Mouse (Mus musculus) gastrocnemius, adult 2 months (tissue): ENCODE measurements at regions not wholly inside any gene's neighbourhood (a gene's known extent, or its start where the extent isn't known, plus 50 kb on each side); places are given as distances from the start of the nearest gene placed in this dataset.
"Not testable (repeated sequence)": the region's sequence is repeated elsewhere in the genome, so short reads cannot be mapped to it uniquely, and the experiment has no call there.

Experiments used
- DNase-seq: peaks from one replicate; pipeline ENCODE4 v3.0.0; 2022
- H3K27ac ChIP-seq: fragments of 200-600 bp; 2 replicates; pipeline ENCODE4 v1.8.1; 2022; ENCODE audit warnings: mild to moderate bottlenecking
- H3K4me3 ChIP-seq: fragments of 200-600 bp; 2 replicates; pipeline ENCODE4 v1.8.1; 2022; ENCODE audit warnings: mild to moderate bottlenecking, moderate library complexity
- CTCF ChIP-seq: fragments of 200-600 bp; IDR thresholded peaks from 2 replicates; pipeline ENCODE4 v1.8.1; 2022; ENCODE audit warnings: antibody characterized with exemption, mild to moderate bottlenecking, moderate library complexity
- intact Hi-C: fragments of 180-260 bp; cut with DNase I; formaldehyde crosslinking; loops from one replicate; pipeline ENCODE4 v1.15.1; 2025

GRCm38 (mm10) chr12:79995521-79996094 lies 117.2 kb downstream of the Zfp36l1 start:
- H3K4me3 ChIP-seq = no peak overlapping the region
- intact Hi-C loops = no loop called here
- H3K27ac ChIP-seq = no peak overlapping the region
- DNase-seq = no peak
- no peak for TF ChIP-seq CTCF

- intact Hi-C loops = no loop called here
- TF ChIP-seq CTCF = no peak
- Histone ChIP-seq H3K27ac (peak overlapping the region; percentile 64), H3K4me3 (no peak overlapping the region)
- DNase-seq = no peak
Measured at GRCm38 (mm10) chr12:79993821-79994571, 118.8 kb downstream of the Zfp36l1 start.

DNA sequence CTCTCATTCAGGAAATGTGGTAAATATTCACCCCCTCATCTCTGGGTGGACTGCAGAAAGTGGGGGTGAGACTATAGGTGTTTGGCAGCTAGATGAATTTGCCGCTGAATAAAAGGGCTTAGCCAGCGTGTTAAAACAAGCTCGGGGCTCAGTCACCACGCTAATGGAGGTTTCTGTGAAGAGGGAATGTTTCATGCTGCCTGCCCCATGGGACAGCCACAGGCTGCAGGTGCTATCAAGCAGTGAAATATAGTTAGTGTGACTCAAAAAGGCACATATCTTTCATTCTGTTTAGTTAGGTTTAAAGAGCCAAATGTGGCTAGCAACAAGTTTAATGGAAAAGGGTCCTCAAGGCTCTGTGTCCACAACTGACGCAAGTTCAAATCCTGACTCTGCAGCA lies 121.5 kb downstream of the Zfp36l1 start:
- intact Hi-C loops = no loop called here
- Histone ChIP-seq H3K4me3 (no peak overlapping the region), H3K27ac (peak overlapping the region; percentile 53; the same call in 1 of the 2 replicates)
- no peak for DNase-seq
- no peak for TF ChIP-seq CTCF

DNA sequence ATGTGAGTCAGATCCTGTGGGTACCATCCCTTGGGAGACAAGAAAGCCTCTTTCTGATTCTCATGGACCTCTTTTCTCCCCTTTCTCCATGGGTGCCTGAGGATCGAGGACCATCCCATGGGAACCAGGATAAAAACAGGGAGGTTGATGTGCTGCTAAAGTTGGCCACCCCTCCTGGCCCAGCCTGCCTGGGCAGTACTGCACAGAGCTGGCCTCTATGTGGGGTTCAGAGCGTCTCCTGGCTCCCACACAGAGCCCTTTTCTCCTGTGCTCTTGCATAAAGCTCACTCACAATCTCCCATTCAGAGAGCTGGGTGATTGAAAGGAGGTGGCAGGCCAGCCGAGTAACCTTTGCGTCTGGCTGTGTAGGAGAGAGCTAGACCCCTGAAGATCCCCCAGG lies 122.1 kb downstream of the Zfp36l1 start:
- intact Hi-C loops = no loop called here
- no peak overlapping the region for H3K4me3 ChIP-seq
- TF ChIP-seq CTCF = no peak
- DNase-seq = no peak
- peak overlapping the region; percentile 53; the same call in 1 of the 2 replicates for H3K27ac ChIP-seq

GRCm38 (mm10) chr12:79989582-79990110 lies 123.2 kb downstream of the Zfp36l1 start:
- TF ChIP-seq CTCF = no peak
- intact Hi-C loops = no loop called here
- no peak for DNase-seq
- no peak overlapping the region; the same call in 1 of the 2 replicates for H3K27ac ChIP-seq
- no peak overlapping the region for H3K4me3 ChIP-seq

DNA sequence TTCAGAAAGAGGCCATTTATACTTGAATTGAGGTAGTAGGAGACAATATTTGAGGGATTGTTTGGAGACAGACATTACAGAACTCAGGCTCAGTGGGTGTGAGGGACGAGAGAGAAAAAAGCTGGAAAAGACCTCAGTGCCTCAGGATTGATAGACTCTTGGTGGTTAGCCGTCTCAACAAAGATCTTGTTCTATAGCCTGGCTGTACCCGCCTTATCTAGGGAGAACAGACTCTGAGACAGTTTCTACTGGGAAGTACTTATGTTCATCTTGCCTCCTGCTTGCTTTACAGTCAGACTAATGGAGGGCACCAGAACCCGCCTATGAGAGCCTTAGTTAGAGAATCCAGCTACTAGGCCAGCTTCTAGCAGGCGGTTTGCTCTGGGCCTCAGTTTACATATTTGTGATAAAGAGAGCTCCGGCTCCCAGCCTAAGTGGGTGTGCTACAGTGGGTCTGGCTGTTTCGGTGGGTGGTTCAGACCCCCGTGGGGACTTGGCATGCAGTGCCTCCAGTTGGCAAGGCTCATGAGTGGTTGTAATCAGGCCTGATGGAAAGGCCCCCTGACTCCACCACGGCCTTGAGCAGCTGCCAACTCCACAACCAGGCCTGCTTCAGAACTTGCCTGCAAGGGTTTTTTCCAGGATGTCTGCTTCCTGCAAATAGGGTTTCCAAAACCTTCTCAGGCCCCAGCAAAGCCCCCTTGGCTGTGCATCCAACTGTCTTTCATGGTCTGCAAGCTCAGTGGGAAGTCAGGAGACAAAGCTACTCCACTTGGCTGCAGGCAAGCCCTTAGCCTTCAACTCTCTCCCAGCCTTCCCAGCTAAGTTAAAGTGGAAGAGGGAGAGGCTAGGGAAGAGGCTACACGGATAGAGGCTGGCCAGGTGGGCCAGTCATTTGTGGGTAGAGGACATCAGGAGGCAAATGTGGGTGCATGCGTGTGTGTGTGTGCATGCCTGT lies 124.1 kb downstream of the Zfp36l1 start:
- no peak for TF ChIP-seq CTCF
- H3K27ac ChIP-seq = peak overlapping the region; percentile 3; the same call in 1 of the 2 replicates
- intact Hi-C loops = no loop called here
- DNase-seq = no peak
- no peak overlapping the region for H3K4me3 ChIP-seq

DNA sequence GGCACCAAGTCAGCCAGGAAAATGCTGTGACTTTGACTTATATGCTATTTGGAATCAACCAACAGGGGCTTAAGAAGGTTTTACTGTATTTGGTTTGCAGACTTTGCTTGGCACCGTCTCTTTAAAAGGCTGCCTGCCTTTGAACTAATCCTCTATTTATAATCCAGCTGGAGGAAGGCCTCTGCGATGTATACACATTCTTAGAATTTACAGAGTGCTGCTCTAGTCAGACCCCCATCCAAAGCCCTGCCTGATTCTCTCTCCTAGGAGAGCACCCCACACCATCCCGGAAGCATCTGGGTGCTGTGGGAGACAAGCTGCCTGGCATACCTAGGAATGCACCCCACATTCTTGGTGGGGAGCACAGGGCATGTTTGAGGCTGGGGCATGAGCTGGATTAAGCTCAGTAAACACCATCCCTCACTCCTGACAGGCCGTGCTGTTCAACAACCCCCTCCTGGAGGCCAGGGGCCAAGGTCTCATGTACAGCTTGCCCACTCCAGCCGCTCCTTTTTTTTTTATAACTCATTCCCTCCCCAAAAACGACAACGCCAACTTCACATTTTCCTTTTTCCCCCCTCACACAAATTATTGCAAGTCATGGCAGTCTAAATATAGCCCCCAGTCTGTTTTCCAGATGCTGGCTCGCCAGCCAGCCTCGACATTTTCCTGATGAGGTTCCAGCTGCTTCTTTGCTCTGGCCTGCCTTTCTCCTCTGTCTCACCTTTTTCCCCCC lies 126.4 kb downstream of the Zfp36l1 start:
- 0 out of 2 replicates have a peak overlapping the region, but pooled peaks have one; percentile 15 for H3K4me3 ChIP-seq
- intact Hi-C loops = no loop called here
- DNase-seq = no peak
- TF ChIP-seq CTCF = no peak
- peak overlapping the region; percentile 87 for H3K27ac ChIP-seq

DNA sequence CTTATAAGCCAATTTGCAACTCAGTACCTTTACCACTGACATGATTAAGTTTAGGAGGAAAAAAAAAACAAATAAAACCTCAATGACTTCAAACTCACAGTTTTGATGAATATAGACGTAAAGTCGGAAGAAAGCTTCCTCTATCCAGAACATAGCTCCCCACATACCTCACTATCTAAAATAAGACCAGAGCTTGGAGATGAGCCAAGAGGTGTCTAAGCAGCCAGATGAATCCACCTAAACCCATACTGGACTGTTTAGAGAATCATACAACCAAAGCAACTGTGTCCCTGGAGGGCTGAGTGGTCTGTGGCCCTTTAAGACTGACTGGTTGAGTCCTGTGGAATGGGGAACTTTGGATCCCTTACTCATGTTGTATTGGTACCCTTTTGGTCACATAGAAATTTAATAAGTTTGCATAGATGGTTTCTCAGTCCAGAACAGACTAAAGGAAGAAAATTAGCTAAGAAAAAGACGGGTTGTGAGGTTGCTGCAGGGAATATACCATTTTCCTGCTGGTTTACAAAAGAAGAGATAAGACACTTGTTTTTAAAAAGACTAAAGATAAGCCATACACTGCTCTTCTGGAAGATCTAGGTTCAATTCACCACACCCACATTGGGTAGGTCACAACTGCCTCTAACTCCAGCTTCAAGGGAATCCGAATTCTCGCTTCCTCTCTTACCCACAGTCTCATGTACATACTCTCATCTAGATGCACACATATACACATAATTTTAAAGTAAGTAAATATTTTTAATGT lies 127.6 kb downstream of the Zfp36l1 start:
- intact Hi-C loops = no loop called here
- Histone ChIP-seq H3K27ac (peak overlapping the region; percentile 87), H3K4me3 (no peak overlapping the region)
- DNase-seq = no peak
- TF ChIP-seq CTCF = no peak

GRCm38 (mm10) chr12:79984025-79984790 lies 128.6 kb downstream of the Zfp36l1 start:
- intact Hi-C loops = no loop called here
- TF ChIP-seq CTCF = no peak

DNA sequence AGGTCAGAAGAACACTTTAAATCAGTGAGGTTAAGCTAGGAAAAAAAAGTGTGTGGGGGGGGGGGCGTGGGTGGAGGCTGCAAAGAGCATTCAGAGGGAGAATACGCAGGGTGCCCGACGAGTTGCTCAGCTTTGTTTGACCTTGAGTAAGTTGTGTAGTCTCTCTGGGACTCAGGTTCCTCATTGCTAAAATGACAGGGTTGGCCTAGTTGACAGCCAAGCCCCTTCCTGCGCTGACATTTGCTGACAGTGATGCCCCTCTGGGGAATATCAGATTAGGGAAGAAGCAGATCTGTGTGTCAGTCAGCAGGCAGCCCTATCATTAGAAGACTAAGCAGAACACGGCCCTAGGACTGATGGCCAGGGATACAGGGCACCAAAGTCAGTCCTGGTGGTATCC lies 129.6 kb downstream of the Zfp36l1 start:
- Histone ChIP-seq H3K4me3 (no peak overlapping the region), H3K27ac (peak overlapping the region; percentile 87)
- no peak for DNase-seq
- intact Hi-C loops = no loop called here
- TF ChIP-seq CTCF = no peak

More at GRCm38 (mm10) chr12:79984025-79984790, 128.6 kb downstream of the Zfp36l1 start:
- no peak for DNase-seq
- peak overlapping the region; percentile 87 for H3K27ac ChIP-seq
- H3K4me3 ChIP-seq = no peak overlapping the region

GRCm38 (mm10) chr12:79982497-79982896 lies 130.3 kb downstream of the Zfp36l1 start:
- intact Hi-C loops = not testable (repeated sequence)

More at GRCm38 (mm10) chr12:79982497-79982896, 130.3 kb downstream of the Zfp36l1 start:
- not testable (repeated sequence) for H3K27ac ChIP-seq, DNase-seq, H3K4me3 ChIP-seq
